In genomic region chr6:120914911-120915648, GRCm38 (mm10) we compare ENCODE assay signal across 8 mouse cellular contexts. TPM values are rescaled to one million over a fixed set of nuclear protein-coding genes. Genes with fewer than 3 reads are reported as not detected.
DNase-seq lines count a peak whose midpoint lies in the region; ATAC-seq and TF ChIP-seq lines count a peak whose summit lies in the region.

No protein-coding gene starts in this region.

- H3K36me3 ChIP-seq in hindbrain, embryonic 11.5 days (ENCODE audit: control insufficient read depth, insufficient read depth, low read length), result no peaks in the 10 kb centered on the region
- H3K36me3 ChIP-seq in liver, embryonic 13.5 days, result 0 out of 2 replicates have a peak, but pooled peaks cover 5% of the 10 kb centered on the region

- H3K4me3 ChIP-seq in left cerebral cortex, adult 2 months, result no peak overlapping the region
- H3K4me3 ChIP-seq in bone marrow macrophage, adult 2 months (ENCODE audit: insufficient read depth, low read length), result peak overlapping the region; percentile 89
- no peak overlapping the region for H3K4me3 ChIP-seq in hindbrain, embryonic 11.5 days (ENCODE audit: low read depth, low read length)
- peak overlapping the region; percentile 75 for H3K4me3 ChIP-seq in liver, embryonic 13.5 days (replicated peaks)

- no peak overlapping the region for H3K4me2 ChIP-seq in hindbrain, embryonic 11.5 days (replicated peaks; ENCODE audit: low read depth, low read length)
- H3K4me2 ChIP-seq in liver, embryonic 13.5 days, result peak overlapping the region; percentile 98

- H3K4me1 ChIP-seq in bone marrow macrophage, adult 2 months (ENCODE audit: control insufficient read depth, insufficient read depth, low read length), result peaks cover 64% of the 10 kb centered on the region
- H3K4me1 ChIP-seq in hindbrain, embryonic 11.5 days (replicated peaks; ENCODE audit: control insufficient read depth, insufficient read depth, low read length), result no peaks in the 10 kb centered on the region
- H3K4me1 ChIP-seq in liver, embryonic 13.5 days (replicated peaks), result peaks cover 68% of the 10 kb centered on the region

- no peaks in the 10 kb centered on the region for H3K27me3 ChIP-seq in hindbrain, embryonic 11.5 days (ENCODE audit: control insufficient read depth, insufficient read depth, low read length)
- no peaks in the 10 kb centered on the region for H3K27me3 ChIP-seq in liver, embryonic 13.5 days

- TF ChIP-seq POLR2A in bone marrow macrophage, adult 2 months (IDR thresholded peaks at IDR 0.05; ENCODE audit: borderline replicate concordance, low read depth, low read length), result no peak

- H3K9me3 ChIP-seq in hindbrain, embryonic 11.5 days (ENCODE audit: control insufficient read depth, low read length), result no peaks in the 10 kb centered on the region
- H3K9me3 ChIP-seq in liver, embryonic 13.5 days (replicated peaks), result no peaks in the 10 kb centered on the region

- no peak for DNase-seq in left cerebral cortex, adult 2 months (ENCODE audit: extremely low spot score in 1 of 2, low spot score in 2 of 2)
- no peak for DNase-seq in left cerebral cortex, postnatal 25 days (ENCODE audit: low spot score in 2 of 2)
- peak; percentile 23 for DNase-seq in hindbrain, embryonic 11.5 days (ENCODE audit: low spot score)
- DNase-seq in liver, embryonic 13.5 days, result peak; percentile 56
- DNase-seq in natural killer cell, adult 2 months (ENCODE audit: low spot score in 2 of 2), result peak; percentile 86
- no peak for DNase-seq in ovary, adult 18-20 months (ENCODE audit: low spot score)
- DNase-seq in cerebellum, adult 11-12 months, result no peak

- TF ChIP-seq CTCF in left cerebral cortex, adult 2 months (IDR thresholded peaks at IDR 0.05), result peak; percentile 46
- TF ChIP-seq CTCF in bone marrow macrophage, adult 2 months (IDR thresholded peaks at IDR 0.05; ENCODE audit: low read depth, low read length), result no peak

- WGBS in hindbrain, embryonic 11.5 days, result 45% methylated on average over 9 of the region's 9 CpGs
- WGBS in liver, embryonic 13.5 days (ENCODE audit: insufficient replicate concordance), result 7% methylated on average over 9 of the region's 9 CpGs

- no peak overlapping the region for H3K9ac ChIP-seq in hindbrain, embryonic 11.5 days (ENCODE audit: low read depth, low read length)
- peak overlapping the region; percentile 83 for H3K9ac ChIP-seq in liver, embryonic 13.5 days

- no peak for ATAC-seq in hindbrain, embryonic 11.5 days (ENCODE audit: low FRiP score)
- peak; percentile 70 for ATAC-seq in liver, embryonic 13.5 days (ENCODE audit: low read depth)

- H3K27ac ChIP-seq in left cerebral cortex, adult 2 months, result no peak overlapping the region
- H3K27ac ChIP-seq in bone marrow macrophage, adult 2 months (ENCODE audit: insufficient read depth, low read depth, low read length), result peak overlapping the region; percentile 96
- H3K27ac ChIP-seq in hindbrain, embryonic 11.5 days (ENCODE audit: low read depth, low read length), result no peak overlapping the region
- H3K27ac ChIP-seq in liver, embryonic 13.5 days, result peak overlapping the region; percentile 89

- intact Hi-C loops in left cerebral cortex, adult 2 months (cut with DNase I), result no loop called here
- intact Hi-C loops in left cerebral cortex, postnatal 25 days (cut with DNase I), result no loop called here

RNA-seq across cellular contexts. Expression of gene Bid, which starts 1.6 kb away (rescaled TPM):
- 1 to 10 TPM; 9.0 to 9.8 TPM for total RNA-seq in left cerebral cortex, adult 2 months (2021)
- total RNA-seq in left cerebral cortex, postnatal 25 days (2021), result 10 to 100 TPM in 1 of 2 experiments, 1 to 10 TPM in 1; 9.4 to 10.4 TPM
- polyA plus RNA-seq in bone marrow macrophage, adult 2 months (2012; ENCODE audit: insufficient read depth, insufficient read length, missing spikeins), result 28.1 and 28.9 TPM in 2 replicates
- 15.9 and 16.8 TPM in 2 replicates for polyA plus RNA-seq in hindbrain, embryonic 11.5 days (2014; fragmentation: Nextera tagmentation; extraction: Ambion mirVana)
- polyA plus RNA-seq in liver, embryonic 13.5 days (2015; fragmentation: Nextera tagmentation; extraction: Ambion mirVana), result 27.9 and 28.4 TPM in 2 replicates

Comparison
In these comparisons a context has a peak if more than half of its experiments do, and no peak if none do; other contexts are left out.
1. DNase-seq: peak in hindbrain, embryonic 11.5 days (single experiment), liver, embryonic 13.5 days (single experiment) and natural killer cell, adult 2 months (2 of 2); none in left cerebral cortex, adult 2 months (0 of 2), left cerebral cortex, postnatal 25 days (0 of 2), ovary, adult 18-20 months (single experiment) and cerebellum, adult 11-12 months (single experiment).
2. H3K27ac ChIP-seq: peak in bone marrow macrophage, adult 2 months (single experiment) and liver, embryonic 13.5 days (single experiment); none in left cerebral cortex, adult 2 months (single experiment) and hindbrain, embryonic 11.5 days (single experiment).
3. H3K4me3 ChIP-seq: peak in bone marrow macrophage, adult 2 months (single experiment) and liver, embryonic 13.5 days (single experiment); none in left cerebral cortex, adult 2 months (single experiment) and hindbrain, embryonic 11.5 days (single experiment).